Mouse (Mus musculus): ENCODE data around the gene Pdcl3.

Gene Pdcl3

DNA sequence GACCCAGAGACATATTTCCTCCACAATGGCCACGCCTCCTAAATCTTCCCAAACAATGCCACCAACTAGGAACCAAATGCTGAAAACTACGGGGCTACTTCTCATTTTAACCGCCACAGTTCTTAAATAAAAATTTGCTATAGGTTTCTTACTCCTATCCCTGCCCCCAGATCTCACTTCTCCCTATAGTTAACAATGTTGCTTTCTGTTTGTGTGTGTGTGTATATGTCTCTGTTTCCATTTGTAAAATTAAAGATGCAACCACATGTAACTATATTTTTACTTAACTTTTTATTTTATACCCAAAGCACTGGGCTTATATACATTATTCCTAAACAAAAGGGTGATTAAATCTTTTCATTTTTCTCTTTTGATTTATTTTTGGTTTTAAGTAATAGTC lies at the start of gene Pdcl3:
Pdcl3 (plus strand) TSS at position 301 of the 400 bp plus-strand sequence.
- no peak for DNase-seq (ENCODE audit: low read depth, low spot score)

DNA sequence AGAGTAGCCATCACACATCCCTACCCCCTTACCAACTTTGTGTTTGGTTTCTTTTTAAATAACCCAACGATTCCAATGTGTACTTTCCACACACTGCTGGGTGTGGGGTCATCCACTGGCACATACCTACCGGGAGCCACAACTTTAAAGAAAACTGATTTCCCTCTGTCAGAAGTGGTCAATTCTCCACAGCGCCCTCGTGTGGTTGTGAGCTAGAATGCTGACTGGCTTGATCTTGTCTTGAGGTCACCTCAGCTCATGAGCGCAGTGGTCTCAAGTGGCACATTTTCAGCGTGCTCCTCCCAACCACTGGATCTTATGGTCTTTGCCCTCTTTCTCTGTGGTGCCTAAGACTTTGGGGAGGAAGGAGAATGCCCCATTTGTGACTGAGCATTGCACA lies 48.6 kb upstream of the Pdcl3 start:
- peak; percentile 54 for DNase-seq (ENCODE audit: low read depth, low spot score)

DNA sequence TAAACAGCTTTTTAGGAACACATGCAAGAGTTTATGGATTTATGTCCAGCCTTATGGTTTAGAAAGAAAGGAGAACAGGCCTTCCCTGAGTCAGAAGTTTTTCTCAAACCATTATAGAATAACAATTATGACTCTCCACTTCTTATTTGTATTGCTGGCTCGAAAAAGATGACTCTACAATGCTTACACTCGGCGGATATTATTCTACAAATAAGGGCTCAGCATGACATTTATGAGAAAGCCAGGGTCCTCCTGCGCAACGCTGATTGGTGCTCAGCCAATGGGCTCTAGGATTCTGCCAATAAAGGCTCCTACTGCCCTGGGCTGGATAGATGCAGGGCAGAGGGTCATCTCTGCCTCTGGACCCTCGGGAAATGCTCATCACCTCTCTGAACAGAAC lies 46.6 kb upstream of the Pdcl3 start, which contains the start of gene Nms:
Nms (plus strand) TSS at position 301 of the 400 bp plus-strand sequence.
- DNase-seq (ENCODE audit: low read depth, low spot score): no peak

DNA sequence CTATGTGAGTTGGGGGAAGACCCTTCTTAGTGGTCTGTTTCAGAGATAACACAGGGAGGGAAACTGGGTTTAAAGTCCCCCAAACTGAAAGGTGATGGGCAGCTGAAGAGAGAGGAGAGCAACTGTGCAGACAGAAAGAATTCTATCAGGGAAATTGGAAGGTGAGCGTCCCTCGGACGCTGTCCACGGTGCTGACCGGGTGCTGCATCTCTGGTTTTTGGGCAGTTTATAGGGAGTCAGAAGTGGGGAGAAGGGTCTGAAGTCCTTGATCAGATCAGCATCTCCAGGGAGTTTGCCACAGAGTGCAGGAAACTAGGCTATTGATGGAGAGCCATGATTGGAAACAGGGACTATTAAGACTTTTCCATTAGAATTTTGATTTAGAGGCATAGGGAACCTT lies 45.8 kb upstream of the Pdcl3 start:
- no peak for DNase-seq (ENCODE audit: low read depth, low spot score)

DNA sequence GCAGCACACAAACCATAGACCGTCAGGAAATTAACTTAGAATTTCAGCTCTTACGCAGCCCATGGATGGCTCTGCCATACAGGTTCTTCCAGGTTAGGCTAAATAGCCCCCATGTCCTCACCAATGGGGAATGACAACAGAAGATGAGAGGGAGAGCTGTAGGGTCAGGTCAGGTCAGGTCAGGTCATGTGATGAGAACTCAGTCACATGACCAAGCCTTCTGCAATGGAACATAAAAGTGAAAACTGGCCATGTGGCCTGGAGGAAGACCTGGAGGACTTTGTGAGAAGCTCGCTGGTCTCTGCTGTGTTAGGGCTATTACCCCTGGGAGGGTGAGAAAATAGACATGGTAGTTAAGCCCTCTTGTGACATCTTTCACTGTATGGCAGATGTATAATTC lies 29.0 kb upstream of the Pdcl3 start:
- DNase-seq (ENCODE audit: low read depth, low spot score): no peak

DNA sequence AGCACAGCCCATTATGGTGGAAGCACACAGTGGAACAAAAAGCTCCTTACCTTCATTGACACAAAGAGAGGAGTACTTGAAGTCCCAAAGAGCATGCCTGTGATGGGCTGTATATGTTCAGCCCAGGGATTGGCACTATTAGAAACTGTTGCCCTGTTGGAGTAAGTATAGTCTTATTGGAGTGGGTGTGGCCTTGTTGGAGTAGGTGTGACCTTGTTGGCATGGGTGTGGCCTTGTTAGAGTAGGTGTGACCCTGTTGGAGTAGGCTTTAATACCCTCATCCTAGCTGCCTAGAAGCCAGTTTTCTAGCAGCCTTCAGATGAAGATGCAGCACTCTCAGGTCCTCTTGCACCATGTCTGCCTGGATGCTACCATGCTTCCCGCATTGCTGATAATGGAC lies 16.3 kb upstream of the Pdcl3 start:
- peak; percentile 7 for DNase-seq (ENCODE audit: low read depth, low spot score)

DNA sequence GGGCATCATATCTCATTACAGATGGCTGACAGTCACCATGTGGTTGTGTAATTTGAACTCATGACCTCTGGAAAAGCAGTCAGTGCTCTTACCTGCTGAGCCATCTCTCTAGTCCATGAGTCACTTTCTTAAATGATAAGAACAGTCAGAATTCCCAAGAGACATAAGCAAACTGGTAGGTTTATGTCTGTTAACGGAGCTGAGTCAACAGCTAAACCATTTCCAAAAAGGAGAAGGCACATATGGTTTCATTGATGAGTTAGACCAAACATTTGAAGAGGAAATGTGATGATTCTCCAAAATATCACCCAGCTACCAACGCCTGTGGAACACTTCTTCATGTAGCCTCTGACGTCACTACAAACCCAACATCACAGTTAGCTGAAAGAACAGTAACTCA lies 13.7 kb upstream of the Pdcl3 start:
- DNase-seq (ENCODE audit: low read depth, low spot score): no peak

DNA sequence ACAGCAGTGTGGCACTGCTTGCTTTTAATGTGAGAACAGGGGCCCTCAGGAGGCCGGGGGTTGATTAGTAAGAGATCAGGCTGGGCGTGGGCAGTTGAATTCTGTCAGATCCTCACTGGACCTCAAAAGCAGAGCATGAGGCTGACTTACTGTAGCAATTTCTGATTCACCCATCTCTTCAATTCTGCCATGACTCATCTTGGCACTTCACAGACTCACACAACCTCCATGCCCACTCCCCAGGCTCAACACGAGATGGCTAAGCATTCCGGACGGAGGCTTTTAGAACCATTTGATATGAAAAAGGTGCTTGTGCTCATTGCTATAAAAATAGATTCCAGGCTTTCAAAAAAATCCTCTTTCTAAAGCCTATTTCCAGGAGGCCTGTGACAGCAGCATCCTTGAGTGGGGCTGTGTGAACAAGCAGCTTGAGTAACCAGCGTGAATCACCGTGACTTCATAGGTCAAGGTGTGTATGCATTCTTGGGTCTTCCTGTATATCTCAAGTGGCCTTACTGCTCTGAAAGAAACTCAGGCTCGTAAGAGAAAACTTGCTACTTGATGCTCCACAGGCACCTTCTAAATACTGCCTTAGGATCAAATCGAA lies 12.3 kb upstream of the Pdcl3 start:
- no peak for DNase-seq (ENCODE audit: low read depth, low spot score)

DNA sequence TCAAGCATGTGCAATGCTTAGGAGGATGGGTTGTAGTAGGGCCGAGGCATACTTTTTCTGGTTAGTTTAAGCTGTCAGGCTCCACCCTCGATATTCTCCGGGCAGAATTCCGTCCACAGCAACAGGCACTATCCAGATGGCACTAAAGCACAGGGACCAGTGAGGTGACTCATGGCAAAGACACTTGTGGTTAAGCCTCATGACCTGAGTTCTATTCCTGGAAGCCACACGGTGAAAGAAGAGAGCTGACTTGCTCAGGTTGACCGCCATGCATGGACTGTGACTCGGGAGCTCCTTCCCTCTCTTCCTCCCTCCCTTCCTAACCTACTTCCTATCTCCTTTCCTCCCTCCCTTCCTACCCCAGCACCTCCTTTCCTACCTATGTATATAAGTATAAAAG lies 5.5 kb upstream of the Pdcl3 start:
- no peak for DNase-seq (ENCODE audit: low read depth, low spot score)

DNA sequence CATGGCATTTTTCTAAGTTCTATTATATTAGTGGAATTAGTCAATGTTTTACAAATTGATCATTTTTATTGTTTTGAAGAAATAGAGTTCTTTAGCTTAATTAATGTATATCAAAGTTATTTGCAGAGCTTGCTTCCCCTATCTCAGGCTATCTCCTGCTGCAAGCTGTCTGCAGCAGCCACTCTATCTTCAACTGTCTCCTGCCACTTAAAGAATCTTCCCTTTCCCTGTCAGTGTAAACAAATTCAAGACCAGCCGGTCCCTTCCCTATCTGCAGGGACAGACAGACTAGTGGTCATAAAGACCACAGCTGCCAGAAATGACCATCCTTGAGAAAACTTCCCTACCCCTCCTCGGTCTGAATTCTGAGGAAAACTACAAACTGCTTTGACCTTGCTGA lies 1.5 kb upstream of the Pdcl3 start:
- DNase-seq (ENCODE audit: low read depth, low spot score): no peak

DNA sequence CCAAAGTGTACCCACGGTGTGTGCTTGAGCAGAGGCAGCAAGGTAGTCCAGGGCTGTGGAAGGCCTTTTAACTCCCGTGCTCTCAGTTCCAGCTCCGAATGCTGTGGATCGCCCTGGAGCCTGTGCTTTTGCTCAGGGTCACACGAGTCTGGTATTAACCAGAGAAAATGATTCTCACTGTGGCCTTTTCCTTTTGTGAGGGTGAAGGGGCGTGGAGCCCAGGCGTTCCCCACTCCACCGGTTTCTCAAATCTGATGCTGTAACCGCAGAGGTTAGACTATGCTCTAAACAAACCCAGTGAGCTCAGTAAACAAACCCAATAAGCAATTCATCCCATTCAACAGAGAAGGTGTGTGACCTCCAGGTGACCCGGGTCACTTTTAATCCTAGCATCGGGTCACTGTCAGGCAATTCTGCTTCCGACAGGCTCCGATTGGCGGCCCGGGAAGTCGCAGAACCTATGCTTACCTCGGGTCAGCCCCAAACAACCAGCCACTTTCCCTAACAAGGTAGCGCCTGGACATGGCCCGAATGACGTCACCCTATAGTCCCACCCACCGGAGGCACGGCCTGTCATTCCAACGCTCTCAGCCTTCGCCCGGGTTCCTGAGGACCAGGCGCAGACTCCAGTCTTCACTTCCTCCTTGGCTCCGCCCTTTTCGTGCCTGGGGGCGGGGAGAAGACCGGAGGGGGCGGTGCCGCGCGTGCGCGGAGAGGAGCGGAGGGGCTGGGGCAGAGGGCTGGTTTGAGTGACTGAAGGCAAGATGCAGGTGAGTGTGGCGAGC lies 1.9 kb downstream of the Pdcl3 start:
- DNase-seq (ENCODE audit: low read depth, low spot score): peak; percentile 93

DNA sequence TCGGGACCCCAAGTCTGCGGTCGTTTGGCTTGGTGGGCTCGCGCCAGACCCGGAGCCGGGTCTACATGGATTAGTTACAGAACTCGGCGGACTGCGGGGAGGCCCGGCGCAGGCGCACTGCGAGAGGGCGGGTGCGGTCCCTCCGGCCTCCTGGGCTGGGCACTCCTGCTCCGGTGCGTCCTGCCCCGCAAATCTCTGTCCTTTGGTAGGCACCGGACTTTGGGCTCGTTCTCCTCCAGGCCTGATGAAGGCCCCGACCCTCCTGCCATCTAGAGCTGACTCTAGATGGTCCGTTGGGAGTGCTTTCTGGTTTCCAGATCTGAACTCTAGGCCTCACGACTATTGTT lies 2.4 kb downstream of the Pdcl3 start:
- DNase-seq (ENCODE audit: low read depth, low spot score): no peak

DNA sequence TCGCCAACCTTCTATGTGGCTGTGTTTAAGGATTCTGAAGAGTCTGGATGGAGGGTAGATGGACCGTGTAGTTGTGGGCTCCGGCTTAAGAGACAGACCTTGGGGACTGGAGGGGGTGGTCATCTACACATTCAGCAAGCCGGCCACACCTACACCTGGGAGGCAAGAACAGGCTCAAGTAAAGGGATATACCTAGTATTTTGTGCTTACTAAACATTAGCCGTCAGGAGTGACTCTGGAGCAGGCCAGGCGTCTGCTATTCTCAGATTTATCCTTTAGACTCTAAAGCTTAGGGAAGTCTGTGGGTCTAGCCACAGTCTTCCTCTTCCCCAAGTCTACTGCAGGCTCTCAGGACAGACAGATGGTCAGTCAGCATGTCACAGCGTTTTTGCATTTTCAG lies 2.9 kb downstream of the Pdcl3 start:
- DNase-seq (ENCODE audit: low read depth, low spot score): no peak

DNA sequence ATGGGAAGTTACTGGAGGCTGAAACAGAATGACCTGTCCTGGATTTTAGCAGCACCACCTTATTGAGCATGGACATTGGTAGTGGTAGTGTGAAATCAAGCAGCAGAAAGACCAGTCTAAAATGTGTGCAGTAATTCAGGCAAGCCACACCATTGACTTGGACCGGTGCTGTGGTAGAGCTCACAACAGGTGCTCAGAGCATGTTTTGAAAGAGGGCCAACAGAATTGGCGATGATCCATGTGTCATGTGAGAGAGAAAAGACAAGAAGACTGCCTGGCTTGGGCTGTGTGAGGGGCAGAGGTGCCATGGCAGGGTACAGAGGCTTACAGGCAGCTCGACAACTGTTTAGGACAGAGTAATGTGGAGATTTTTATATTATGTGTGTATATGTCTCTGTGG lies 7.0 kb downstream of the Pdcl3 start:
- DNase-seq (ENCODE audit: low read depth, low spot score): no peak

DNA sequence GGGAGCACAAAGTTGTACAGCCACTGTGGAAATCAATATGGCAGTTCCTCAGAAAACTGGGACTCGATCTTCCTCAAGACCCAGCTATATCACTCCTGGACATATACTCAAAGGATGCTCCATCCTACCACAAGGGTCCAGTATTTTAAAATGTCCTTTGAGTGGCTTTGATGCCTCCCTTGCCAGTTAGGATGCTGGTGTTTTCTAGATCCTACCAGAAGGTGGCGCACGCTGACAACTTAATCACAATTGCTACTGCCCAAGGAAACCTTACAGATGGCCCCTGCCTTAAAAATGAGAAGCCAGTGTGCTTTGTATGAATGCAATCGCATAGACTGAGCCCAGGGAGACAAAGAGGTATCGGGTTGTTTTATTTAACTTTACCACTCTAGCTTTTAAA lies 15.7 kb downstream of the Pdcl3 start:
- peak; percentile 66 for DNase-seq (ENCODE audit: low read depth, low spot score)

DNA sequence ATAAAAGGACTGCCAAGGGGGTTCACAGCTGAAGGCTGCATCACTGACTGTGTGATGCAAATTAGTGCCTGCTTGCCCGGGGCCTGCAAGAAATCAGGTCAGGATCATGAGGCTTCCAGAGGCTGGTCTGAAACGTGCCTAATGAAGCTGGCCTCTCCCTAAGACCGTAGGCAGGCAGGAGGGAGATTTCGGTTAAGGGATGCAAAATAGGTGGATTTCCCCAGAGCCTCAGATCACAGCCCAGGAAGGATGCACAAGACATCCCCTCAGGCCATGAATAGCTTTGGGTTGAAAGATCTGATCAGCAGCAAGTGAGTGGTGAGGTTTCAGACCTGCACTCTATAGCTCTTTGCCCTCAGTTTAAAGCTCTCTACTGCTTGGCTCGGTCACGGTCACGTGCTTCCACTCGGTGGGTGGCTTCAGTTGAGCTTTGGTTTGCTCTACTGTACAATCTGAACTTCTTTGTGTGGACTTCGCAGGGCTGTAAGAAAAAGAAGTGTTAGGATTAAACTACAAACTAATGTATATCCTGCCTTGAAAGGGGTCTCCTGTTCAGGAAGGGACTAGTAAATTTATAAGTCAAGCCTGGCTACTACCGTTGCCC lies 20.4 kb downstream of the Pdcl3 start:
- no peak for DNase-seq (ENCODE audit: low read depth, low spot score)

DNA sequence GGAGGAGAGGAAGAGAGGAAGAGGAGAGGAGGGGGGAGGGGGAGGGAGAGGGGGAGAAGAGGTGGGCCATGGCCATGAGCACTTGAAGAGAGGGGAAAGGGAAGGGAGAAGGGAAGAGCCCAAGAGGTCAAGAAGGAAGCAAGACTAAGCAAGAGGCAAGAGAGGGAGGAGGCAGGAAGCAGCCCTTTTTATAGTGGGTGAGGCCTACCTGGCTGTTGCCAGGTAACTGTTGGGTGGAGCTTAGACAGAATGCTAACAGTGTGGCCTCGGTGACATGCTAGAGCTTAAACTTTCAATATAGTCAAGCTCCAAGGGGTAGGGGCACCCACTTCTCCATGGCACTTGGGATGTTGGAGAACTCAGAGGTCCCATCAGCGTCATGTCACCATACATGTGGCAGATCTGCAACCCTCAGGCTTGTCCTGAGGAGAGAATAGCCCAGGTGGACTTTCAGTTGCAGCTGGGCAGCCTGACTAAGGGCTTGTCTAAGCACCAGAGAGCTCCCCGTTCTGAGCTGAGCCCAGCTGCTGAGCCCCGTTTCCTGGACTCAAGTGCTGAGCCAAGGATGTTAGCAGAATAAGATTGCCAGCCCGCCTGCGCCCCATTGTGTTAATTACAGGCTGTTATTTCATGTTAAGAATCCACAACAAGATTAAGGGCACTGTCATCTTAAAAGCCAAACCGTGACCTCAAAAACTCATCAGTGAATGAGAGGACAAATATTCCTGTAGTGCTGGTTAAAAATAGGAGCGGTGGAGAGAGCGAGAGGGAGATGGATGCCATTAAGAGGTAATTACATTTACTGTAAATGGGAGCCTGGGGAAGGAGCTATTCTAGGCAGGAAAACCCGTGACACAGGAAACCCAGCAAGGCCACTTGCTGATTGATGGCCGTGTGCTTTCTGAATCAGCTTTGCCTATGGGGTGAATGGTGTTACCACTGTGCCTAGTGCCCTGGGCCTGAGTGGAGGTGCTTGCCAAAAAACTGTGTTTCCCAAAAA lies 21.7 kb downstream of the Pdcl3 start:
- DNase-seq (ENCODE audit: low read depth, low spot score): peak; percentile 21

DNA sequence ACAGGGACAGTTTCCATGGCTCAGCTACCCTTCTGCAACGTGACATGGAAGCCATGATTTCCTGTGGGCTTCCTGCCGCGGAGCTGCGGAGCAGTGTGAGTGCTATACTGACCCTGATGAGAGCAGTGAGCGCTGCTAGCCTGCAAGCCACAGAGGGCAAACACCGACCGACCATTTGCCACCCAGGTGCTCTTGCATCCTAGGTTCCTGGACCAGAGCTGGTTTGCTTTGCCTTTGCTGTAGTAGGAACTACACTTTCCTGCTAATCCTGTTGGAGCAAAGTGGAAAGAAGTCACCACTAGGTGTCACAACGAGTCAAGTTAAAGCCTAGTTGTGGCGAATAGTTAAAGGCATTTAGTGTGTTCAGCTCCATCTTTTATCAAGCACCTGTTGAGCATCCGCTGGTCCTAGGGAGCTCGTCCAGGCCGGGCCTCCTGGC lies 25.2 kb downstream of the Pdcl3 start:
- DNase-seq (ENCODE audit: low read depth, low spot score): peak; percentile 74

DNA sequence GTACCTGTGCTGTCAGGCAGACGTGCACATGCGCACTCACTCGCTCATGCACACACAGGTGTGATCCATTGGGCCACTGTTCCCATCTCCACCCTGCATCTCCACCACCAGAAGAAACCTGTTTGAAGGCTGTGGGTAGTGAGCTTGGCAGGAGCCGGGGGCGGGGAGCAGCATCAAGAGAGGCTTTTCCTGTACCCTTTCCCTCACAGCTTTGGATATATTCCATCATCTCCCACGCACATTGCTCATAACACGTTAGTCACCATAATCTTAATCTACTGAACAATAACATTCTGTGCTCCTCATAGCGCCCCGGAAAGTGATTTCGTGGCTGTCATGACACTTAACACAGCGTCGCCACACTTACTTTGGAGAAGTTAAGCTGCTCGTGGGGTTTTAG lies 27.2 kb downstream of the Pdcl3 start:
- no peak for DNase-seq (ENCODE audit: low read depth, low spot score)

DNA sequence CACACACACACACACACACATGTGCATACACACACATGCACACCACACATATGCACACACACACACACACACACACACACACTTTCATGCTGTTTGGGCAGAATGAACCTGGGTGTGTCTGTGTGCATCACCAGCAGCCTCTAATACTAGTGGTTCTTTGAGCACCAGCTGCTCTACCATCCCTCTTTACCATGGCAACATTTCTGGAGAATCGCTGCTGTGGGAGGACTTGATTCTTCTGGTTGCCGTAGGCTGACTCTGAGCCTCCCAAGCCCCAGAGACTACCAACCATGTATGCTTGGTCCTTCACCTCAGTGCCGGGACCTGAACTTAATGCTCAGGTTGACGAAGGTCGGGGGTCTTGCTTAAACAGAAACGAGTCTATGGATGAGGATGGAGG lies 28.4 kb downstream of the Pdcl3 start:
- DNase-seq (ENCODE audit: low read depth, low spot score): no peak

DNA sequence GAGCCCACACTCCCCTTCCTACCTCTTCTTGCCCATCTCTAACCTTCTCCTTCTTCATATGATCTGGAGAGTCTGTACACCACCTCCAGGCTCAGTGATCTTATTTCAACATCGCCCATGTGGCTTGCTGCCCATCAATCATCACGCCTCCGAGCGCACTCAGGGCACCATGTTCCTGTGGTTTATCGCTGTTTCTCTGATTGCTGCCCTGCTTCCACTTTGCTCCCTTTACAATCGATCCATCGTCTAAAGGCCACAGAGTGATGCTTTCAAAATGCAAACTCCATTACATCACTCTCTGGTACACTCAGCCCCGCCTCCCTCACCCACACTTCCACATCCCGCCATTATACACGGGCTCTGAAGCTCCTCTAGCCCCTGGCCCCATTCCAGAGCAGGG lies 30.1 kb downstream of the Pdcl3 start:
- DNase-seq (ENCODE audit: low read depth, low spot score): no peak

DNA sequence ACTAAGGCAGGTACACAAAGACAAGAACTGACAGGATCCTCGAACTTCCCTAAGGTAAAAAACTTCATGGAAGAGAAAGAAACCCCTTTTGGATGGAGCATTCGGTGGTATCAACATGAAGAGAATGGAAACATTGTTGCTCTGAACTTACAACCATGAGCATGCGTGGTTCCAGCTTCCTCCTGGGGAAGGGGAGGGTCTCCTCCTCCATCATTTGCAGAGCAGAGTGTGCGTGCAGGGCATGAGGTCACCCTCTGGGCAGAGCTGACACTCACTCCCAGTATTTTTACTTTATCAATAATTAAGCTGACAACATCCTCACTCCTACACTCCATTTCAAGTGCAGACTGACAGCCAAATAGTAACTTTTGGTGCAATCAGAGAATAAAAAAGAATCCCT lies 32.5 kb downstream of the Pdcl3 start:
- no peak for DNase-seq (ENCODE audit: low read depth, low spot score)
